Mouse (Mus musculus): ENCODE results near the gene Rps3. TPM values are rescaled to one million over a fixed set of nuclear protein-coding genes. Genes with fewer than 3 reads are reported as not detected.

Gene Rps3
- polyA plus RNA-seq, 1 experiment = 386 TPM

DNA sequence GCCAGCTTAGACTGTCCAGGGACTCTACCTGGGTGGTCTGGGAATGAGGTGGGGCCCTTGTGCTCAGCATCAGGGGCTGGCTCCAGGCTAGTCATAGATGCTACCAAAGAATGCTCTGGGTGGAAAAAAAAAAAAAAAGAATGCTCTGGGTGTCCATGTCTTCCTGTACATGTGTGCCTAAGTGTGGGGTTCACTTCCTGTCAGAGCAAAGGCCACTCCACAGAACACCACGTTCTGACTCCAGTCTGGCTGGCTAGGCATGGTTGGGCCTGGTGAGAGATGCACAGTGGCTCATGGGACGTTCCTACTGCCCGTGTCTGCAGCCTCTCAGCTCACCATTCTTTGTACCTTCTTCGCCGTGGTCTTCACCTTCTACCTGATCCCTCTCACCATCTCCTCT lies 34.9 kb downstream of the Rps3 start:
- no peak for DNase-seq (ENCODE audit: low read depth, low spot score)
- WGBS = 61% methylated on average over 5 of the region's 5 CpGs

DNA sequence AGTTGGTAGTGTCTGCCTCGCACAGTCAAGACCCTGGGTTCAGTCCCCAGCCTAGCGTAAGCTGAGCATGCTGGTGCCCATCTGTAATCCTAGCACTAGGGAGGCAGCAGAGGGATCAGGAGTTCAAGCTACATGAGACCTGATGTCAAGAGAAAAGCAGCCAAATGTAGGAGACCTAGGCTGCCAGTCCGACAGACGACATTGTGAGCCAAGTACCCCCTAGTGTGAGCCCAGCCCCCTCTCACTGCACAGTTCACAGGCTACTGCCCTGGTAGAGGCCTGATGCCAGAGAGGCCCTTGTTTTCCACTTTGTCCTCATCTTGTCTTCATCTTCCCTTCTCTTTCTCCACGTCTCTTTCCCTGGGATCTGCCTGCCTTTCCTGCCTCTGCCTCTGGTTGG lies 36.2 kb downstream of the Rps3 start:
- 95% methylated on average over 5 of the region's 5 CpGs for WGBS
- no peak for DNase-seq (ENCODE audit: low read depth, low spot score)

DNA sequence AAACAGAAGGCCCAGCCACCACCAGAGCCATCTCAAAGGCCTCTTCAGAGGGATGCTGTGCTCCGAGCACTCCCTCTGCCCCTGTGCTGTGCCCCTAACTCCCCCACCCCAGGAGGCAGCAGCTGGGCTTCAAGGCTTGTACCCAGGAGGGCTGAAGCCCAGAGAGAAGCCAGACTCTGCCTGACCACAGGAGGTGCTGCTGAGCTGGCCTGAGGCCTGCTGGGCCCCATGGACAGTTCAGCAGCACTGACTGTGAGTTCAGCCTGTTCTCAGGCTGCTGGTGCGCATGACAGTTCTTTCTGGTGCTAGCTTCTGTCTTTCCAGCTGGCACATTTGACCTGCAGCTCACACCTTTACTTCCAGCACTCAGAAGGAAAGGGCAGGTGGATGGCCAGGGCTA lies 37.7 kb downstream of the Rps3 start:
- DNase-seq (ENCODE audit: low read depth, low spot score) = no peak
- 94% methylated on average over 2 of the region's 2 CpGs for WGBS

DNA sequence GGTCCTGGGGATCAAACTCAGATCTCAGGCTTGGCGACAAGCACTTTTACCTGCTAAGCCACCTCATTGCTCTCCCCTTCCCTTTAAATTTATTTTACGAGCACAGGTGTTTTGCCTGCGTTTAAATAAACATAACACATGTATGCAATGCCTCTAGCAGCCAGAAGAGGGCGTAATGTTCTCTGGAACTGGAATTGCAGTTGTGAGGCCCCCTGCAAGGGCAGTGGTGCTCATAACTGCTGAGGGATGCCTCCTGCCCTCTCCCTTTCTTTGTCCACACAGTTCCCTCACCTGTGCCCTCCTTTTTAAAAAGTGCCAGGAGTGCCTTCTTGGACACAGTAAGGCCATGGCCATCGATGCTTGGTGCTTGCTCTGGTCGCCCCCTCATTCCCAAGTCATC lies 39.5 kb downstream of the Rps3 start:
- no peak for DNase-seq (ENCODE audit: low read depth, low spot score)

DNA sequence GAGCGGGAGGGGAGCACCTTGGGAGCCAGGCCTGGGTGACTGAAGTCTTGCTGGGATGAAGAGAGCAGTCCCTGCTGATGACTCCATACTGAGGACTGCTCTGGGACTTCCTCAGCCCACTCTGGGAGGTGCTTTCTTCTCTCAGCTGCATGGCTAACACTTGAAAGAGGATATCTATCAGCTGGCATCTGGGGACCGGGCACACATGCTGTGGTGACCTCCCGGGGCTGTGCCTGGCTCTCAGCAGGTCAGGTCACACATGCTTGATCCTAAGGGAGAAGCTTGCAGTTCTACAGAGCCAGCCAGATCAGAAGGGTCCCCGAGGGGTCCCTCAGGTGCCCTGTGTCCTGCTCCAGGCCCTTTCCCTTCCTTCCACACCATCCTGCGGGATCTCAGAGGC lies 40.4 kb downstream of the Rps3 start:
- 79% methylated on average over 5 of the region's 5 CpGs for WGBS
- no peak for DNase-seq (ENCODE audit: low read depth, low spot score)

More for the DNA sequence above, 39.5 kb downstream of the Rps3 start:
- 52% methylated on average over 6 of the region's 6 CpGs for WGBS

DNA sequence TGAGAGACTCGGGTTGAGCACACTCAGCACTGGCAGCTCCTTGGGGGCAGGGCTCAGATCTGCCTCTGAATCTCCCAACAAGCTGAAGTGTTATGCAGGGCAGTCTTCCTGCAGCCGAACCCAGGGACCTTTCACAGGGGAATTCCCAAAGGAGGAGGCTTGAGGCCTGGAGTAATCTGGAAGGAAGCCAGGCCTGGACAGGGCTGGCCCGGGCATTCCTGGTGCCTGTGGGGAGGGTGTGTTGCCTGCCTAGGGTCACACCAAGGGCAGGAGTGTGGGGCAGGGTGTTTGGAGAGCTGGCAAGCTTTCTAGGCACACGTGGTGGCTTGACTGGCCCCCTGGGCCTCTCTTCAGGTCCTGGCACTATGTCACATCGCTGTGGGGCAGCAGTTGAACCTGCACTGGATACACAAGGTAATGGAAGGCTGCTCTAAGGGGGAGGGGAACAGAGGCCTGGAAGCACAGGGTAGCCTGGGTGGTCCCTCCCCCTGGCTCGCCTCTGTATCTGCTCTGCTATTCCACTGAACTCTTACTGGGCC lies 41.9 kb downstream of the Rps3 start:
- 21% methylated on average over 6 of the region's 6 CpGs for WGBS
- DNase-seq (ENCODE audit: low read depth, low spot score) = peak; percentile 37

DNA sequence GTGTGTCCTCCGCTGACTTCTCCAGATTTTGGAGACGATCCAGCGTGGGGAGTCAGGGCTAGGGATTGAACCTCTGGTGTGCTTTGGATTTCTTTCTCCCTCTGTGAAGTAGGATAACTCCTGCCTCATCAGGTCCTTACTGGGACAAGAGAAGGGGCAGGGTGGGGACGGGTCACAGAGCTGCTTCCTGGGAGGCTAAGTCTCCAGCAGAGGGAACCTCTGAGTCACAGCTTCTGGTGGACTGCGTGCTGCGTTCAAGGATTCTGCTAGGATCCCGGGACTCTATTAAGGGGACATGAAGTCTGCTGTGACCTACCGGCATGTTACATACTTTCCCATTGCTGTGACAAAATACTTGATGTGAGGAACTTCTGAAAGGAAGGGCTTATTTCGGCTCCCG lies 44.7 kb downstream of the Rps3 start:
- no peak for DNase-seq (ENCODE audit: low read depth, low spot score)
- whole genome bisulfite sequencing = 82% methylated on average over 10 of the region's 10 CpGs

DNA sequence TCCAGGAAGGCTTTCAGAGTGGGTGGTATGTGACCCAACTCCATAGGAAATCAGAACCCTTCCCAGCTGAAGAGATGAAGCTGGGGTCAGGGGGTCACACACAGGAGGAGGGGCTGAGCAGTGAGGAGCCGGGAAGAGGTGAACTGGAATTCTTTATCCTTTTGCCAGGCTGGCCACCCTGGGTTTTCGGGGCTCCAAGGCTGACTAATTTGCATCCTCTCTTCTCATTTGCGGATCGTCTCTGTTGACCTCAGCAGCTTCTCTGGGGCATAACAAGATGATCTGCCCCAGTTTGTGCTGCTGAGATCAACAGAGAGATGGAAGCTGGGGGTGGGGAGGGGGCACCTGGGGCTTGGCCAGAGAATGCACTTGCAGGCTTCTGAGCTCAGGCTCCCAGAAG lies 47.0 kb downstream of the Rps3 start:
- 79% methylated on average over 4 of the region's 4 CpGs for WGBS
- no peak for DNase-seq (ENCODE audit: low read depth, low spot score)

DNA sequence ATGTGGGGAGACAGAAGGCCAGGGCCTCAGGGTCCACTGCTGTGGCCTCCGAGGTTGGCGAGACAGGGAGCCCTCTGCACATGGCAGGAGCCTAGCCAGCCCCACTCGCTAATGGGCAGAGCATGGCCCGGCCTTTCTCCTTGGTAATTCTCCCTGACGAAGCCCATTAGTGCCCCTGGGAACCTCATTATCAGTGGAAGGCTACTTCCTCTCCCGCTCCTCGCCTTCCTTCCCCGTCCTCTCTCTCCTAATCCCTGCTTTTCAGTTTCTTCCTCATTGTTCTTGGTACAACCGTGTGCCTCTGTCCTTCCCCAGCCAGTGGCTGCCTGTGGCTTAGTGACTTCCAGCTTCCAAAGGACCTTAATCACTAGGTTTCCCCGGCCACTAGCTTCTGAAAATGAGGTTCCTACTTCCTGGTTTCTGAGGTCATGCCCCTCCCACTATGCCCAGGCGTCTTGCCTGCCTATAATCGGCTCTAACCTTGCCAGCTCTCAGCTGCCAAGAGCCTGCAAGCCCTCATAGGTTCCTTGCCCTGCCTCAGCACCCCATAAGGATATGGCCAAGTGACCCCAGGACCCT lies 48.8 kb downstream of the Rps3 start:
- DNase-seq (ENCODE audit: low read depth, low spot score) = no peak
- 43% methylated on average over 12 of the region's 12 CpGs for WGBS

DNA sequence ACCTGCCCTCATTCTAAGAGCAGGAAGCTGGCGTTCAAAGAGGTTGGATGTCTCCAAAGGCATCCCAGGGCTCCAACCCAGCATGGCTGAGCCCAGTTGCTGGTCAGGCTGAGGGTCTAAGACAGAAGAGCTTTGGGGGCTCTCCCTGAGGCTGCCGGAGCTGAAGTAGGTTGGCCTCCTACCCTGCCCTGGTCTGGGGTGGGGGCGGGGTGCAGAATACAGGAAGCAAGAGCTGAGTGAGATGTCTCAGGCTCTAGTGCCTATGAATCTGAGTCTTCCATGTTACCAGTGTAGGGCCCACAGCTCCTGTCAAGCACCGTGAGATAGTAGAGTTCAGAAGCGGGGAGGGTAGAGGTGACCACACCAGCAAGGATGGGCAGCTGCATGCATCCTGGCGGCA lies 50.7 kb downstream of the Rps3 start:
- 88% methylated on average over 6 of the region's 6 CpGs for WGBS
- no peak for DNase-seq (ENCODE audit: low read depth, low spot score)

DNA sequence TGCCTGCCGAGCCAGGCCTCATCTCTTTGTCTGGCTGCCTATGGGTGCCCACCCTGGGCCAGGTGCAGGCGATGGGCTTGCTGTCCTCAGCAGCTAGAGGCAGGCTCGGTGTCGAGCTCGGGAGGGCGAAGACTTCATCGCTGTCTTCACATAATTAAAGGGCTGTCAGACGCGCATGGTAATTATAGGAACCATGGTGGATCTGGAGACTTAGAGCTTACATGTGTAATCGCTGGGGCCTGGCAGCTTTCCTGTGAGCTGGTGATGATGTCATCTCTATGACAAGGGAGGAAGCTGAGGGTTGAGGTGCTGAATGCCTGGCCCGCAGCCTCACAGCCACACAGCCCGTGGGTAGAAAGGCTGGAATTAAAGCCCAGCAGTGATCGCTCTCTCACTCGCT lies 51.3 kb downstream of the Rps3 start:
- WGBS = 85% methylated on average over 14 of the region's 14 CpGs
- no peak for DNase-seq (ENCODE audit: low read depth, low spot score)

DNA sequence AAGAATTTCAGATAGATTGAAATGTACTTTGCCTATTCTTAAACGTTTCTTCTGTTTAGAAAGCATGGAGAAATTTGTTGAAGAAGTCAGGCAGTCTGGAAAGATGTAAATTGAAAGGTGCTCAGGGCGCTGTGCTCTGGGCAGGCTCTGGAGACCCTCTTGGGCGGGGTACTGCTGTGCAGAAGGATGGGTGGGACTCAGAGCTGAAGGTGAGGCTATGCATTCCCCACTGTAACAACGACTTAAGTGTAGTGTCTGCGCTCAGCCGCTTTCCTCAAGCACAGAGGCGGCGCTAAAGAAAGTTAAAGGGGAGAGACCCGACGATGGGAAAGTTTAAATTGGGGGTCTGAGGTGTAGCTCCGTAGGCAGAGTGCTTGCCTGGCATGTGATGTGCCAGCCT lies 53.3 kb downstream of the Rps3 start:
- WGBS = 82% methylated on average over 11 of the region's 11 CpGs

DNA sequence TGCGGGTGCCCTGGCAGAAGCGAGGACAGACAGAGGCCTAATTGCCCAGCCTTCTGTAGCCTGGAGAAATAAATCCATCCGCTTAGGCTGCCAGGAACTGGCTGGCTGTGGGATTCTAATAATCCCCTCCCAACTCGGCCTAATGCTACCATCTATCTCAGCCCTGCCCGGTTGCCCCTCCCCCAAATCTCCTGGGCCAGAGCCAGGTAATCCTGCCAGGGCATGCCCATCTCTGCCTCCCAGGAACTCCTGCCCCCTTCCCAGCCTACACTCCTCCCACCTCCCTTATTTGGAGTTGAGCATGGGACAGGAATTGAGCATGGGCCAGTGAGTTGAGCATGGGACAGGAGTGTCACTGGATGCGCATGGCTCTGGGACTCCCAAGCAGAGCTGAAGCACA lies 53.8 kb downstream of the Rps3 start:
- DNase-seq (ENCODE audit: low read depth, low spot score) = no peak
- WGBS = 68% methylated on average over 6 of the region's 6 CpGs

More for the DNA sequence above, 53.3 kb downstream of the Rps3 start:
- DNase-seq (ENCODE audit: low read depth, low spot score) = no peak

DNA sequence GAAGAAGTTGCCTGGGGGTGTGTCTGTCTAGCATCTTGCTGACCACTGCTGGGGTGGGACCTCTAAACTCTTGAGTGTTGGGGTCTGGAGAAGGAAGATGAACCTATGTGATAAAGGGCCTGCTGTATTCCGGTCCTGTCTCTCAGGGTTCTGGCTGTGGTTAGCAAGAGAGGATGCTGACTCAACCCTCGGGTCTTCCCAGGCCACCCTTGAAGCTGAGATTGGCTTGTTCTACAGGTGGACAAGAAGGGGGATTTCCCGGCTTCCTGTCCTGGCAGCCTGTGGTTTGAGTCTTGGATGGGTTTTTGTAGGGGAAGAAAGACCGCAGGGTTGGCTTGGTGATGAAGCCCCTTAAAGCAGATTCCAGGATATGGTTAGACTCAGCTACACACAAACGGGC lies 54.7 kb downstream of the Rps3 start:
- no peak for DNase-seq (ENCODE audit: low read depth, low spot score)
- 75% methylated on average over 5 of the region's 5 CpGs for WGBS

DNA sequence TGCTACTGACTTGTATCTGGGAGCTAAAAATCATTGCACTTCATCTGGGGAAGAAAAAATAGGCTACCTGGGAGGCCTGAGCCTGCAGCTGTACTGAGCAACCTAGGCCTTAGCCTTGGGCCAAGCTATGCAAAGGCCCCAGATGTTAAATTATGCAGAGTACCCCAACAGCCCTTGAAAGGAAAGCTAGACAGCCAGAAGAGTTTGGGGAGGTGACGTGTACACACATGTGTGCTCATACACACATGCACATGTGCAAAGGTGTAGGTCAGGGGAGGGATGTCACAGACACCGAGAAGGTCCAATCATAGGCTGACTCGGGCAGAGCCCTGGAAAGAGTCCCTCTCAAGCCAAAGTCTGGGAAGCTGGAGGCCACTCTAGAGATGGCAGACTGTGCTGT lies 55.6 kb downstream of the Rps3 start:
- WGBS = 96% methylated on average over 3 of the region's 3 CpGs
- DNase-seq (ENCODE audit: low read depth, low spot score) = no peak

Other genes with a start within 250 kb of the Rps3 start
- 244 and 560 TPM in 2 replicates for gene Mogat2, start 245.1 kb downstream of the Rps3 start, polyA plus RNA-seq (2012; rRNA removed)
- gene Map6, start 216.3 kb downstream of the Rps3 start, polyA plus RNA-seq (2012; rRNA removed) = 1.7 and 2.6 TPM in 2 replicates
- gene Serpinh1, start 130.5 kb downstream of the Rps3 start, polyA plus RNA-seq (2012; rRNA removed) = 94.4 and 97.4 TPM in 2 replicates
- 14.3 and 18.3 TPM in 2 replicates for gene Gdpd5, start 102.3 kb downstream of the Rps3 start, polyA plus RNA-seq (2012; rRNA removed)
- 0.11 and 0.14 TPM in 2 replicates for gene Klhl35, start 17.7 kb downstream of the Rps3 start, polyA plus RNA-seq (2012; rRNA removed)
- 59.2 and 113 TPM in 2 replicates for gene Arrb1, start 51.7 kb upstream of the Rps3 start, polyA plus RNA-seq (2012; rRNA removed)
- gene Tpbgl, start 143.4 kb upstream of the Rps3 start, polyA plus RNA-seq (2012; rRNA removed) = 1.8 and 2.2 TPM in 2 replicates
- gene Slco2b1, start 227.6 kb upstream of the Rps3 start, polyA plus RNA-seq (2012; rRNA removed) = 25.2 and 43.8 TPM in 2 replicates
- not detected in 2 replicates for gene Olfr520, start 246.5 kb upstream of the Rps3 start, polyA plus RNA-seq (2012; rRNA removed)

Data from large intestine, adult 2 months (tissue).